Mouse (Mus musculus): ENCODE data around the gene Abca14. TPM values are rescaled to one million over a fixed set of nuclear protein-coding genes. Genes with fewer than 3 reads are reported as not detected.
"Not testable (repeated sequence)": the region's sequence is repeated elsewhere in the genome, so short reads cannot be mapped to it uniquely, and the experiment has no call there.

Abca14 gene
- total and polyA plus RNA-seq, 2 experiments from 2014 or later: not detected

DNA sequence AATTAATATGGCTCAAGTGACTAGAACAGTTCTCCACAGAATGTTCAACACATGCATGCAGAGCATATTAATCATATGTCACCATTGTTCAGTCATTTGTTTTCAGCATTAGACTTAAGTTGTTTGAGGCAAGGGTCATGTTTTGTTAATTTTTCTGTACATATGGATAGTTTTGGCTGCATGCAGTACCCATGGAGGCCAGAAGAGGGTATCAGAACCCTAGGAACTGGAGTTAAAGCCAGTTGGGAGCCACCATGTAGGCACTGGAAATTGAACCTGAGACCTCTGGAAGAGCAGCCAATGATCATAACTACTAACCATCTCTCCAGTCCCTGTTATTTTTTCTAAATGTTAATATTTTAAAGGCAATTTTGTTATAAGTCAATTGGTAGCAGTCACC lies 37.3 kb downstream of the Abca14 start:
- Histone ChIP-seq H3K4me2 (ENCODE audit: low read depth, low read length, poor library complexity, severe bottlenecking) (no peak overlapping the region), H3K4me1 (ENCODE audit: insufficient read depth, low read length) (no peaks in the 10 kb centered on the region), H3K4me3 (ENCODE audit: low read depth, low read length) (no peak overlapping the region), H3K27ac (ENCODE audit: low read depth, low read length) (no peak overlapping the region), H3K9me3 (ENCODE audit: low read length) (no peaks in the 10 kb centered on the region), H3K36me3 (ENCODE audit: insufficient read depth, low read length) (no peaks in the 10 kb centered on the region), H3K27me3 (ENCODE audit: insufficient read depth, low read length) (no peaks in the 10 kb centered on the region), H3K9ac (replicated peaks; ENCODE audit: low read length, poor library complexity, severe bottlenecking) (no peak overlapping the region)
- no peak for DNase-seq (ENCODE audit: low spot score)
- TF ChIP-seq CTCF (IDR thresholded peaks at IDR 0.05): peak; percentile 27
- ATAC-seq (ENCODE audit: low FRiP score): no peak

DNA sequence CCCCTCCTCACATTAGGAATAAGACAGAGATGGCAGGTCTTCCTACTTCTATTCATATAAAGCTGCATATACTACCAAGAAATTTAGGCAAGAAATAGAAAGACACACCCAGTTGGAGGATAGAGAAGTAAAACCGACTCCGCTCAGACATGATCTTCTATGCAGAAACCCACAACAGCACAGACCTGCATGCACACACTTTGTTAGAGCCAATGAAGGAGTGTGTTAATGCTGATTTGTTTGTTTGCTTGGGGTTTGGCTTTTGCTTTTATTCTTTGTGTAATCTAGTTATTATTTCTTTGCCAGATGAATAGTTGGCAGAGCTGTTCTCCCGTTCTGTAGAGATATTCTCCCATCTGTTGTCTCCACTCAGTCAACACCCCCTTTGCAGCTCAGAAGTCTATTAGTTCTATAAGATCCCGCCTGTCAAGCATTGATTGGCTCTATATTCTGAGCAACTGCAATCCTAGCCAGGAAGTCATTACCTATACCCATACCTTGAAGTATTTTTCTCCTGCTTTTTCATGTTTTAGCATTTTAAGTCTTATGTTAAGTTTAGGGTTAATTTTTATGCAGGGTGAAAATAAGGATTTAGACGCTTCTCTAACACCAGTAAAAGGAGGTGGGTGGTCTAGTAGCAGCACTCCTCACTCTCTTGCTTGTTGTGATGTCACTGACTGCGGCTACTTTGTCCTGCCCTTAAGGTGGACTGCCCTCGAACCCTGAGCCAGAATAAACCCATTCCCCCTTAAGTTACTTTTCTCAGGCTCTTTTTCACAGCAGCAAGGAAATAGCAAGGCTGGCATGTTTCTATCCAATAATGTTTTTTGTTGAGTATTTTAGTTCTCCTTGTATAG lies 67.6 kb downstream of the Abca14 start:
- Histone ChIP-seq H3K9me3 (ENCODE audit: low read length) (no peaks in the 10 kb centered on the region), H3K9ac (replicated peaks; ENCODE audit: low read length, poor library complexity, severe bottlenecking) (no peak overlapping the region), H3K27ac (ENCODE audit: low read depth, low read length) (no peak overlapping the region), H3K4me2 (ENCODE audit: low read depth, low read length, poor library complexity, severe bottlenecking) (no peak overlapping the region), H3K4me3 (ENCODE audit: low read depth, low read length) (no peak overlapping the region), H3K27me3 (ENCODE audit: insufficient read depth, low read length) (no peaks in the 10 kb centered on the region), H3K4me1 (ENCODE audit: insufficient read depth, low read length) (no peaks in the 10 kb centered on the region), H3K36me3 (ENCODE audit: insufficient read depth, low read length) (no peaks in the 10 kb centered on the region)
- DNase-seq (ENCODE audit: low spot score) (no peak), ATAC-seq (ENCODE audit: low FRiP score) (no peak)
- TF ChIP-seq CTCF (IDR thresholded peaks at IDR 0.05): no peak
- 79% methylated on average over 7 of the region's 7 CpGs for WGBS

- H3K4me3 ChIP-seq (ENCODE audit: low read depth, low read length): no peak overlapping the region
- no peak overlapping the region for H3K27ac ChIP-seq (ENCODE audit: low read depth, low read length)
- H3K9me3 ChIP-seq (ENCODE audit: low read length): no peaks in the 10 kb centered on the region
- WGBS: 47% methylated on average over 7 of the region's 7 CpGs
- no peaks in the 10 kb centered on the region for H3K27me3 ChIP-seq (ENCODE audit: insufficient read depth, low read length)
- no peak overlapping the region for H3K4me2 ChIP-seq (ENCODE audit: low read depth, low read length, poor library complexity, severe bottlenecking)
- ATAC-seq (ENCODE audit: low FRiP score) (no peak), DNase-seq (ENCODE audit: low spot score) (peak; percentile 80)
- no peak overlapping the region for H3K9ac ChIP-seq (replicated peaks; ENCODE audit: low read length, poor library complexity, severe bottlenecking)
- H3K36me3 ChIP-seq (ENCODE audit: insufficient read depth, low read length): no peaks in the 10 kb centered on the region
- no peak for TF ChIP-seq CTCF (IDR thresholded peaks at IDR 0.05)
- H3K4me1 ChIP-seq (ENCODE audit: insufficient read depth, low read length): no peaks in the 10 kb centered on the region
Measured at GRCm38 (mm10) chr7:120272110-120272509, 68.3 kb downstream of the Abca14 start.

DNA sequence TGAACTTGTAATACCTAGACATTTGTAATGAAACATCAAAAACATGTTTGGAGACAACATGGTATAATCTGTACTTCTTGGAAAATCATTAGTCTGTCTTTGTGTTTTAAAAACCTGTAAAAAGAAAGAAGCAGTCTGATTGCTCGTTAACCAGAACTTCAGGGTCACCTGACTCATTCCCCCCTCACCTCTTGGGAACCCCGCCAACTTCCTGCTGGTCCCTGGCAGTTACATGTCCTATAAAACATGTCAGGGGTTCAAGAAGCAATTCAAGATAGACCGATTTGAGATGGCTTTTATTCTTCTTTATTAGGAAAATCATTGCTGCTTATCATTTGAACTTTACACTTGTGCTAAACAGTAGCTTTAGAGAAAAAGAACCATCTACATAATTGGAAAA lies 81.5 kb downstream of the Abca14 start:
- Histone ChIP-seq H3K27me3 (ENCODE audit: insufficient read depth, low read length) (no peaks in the 10 kb centered on the region), H3K4me2 (ENCODE audit: low read depth, low read length, poor library complexity, severe bottlenecking) (no peak overlapping the region), H3K27ac (ENCODE audit: low read depth, low read length) (no peak overlapping the region), H3K36me3 (ENCODE audit: insufficient read depth, low read length) (no peaks in the 10 kb centered on the region), H3K9ac (replicated peaks; ENCODE audit: low read length, poor library complexity, severe bottlenecking) (no peak overlapping the region), H3K4me1 (ENCODE audit: insufficient read depth, low read length) (no peaks in the 10 kb centered on the region), H3K4me3 (ENCODE audit: low read depth, low read length) (no peak overlapping the region), H3K9me3 (ENCODE audit: low read length) (no peaks in the 10 kb centered on the region)
- 79% methylated on average over 3 of the region's 3 CpGs for WGBS
- ATAC-seq (ENCODE audit: low FRiP score) (no peak), DNase-seq (ENCODE audit: low spot score) (no peak)
- no peak for TF ChIP-seq CTCF (IDR thresholded peaks at IDR 0.05)

GRCm38 (mm10) chr7:120316086-120316485 lies 112.3 kb downstream of the Abca14 start:
- H3K36me3 ChIP-seq (ENCODE audit: insufficient read depth, low read length): no peaks in the 10 kb centered on the region
- DNase-seq (ENCODE audit: low spot score): no peak
- no peak for ATAC-seq (ENCODE audit: low FRiP score)
- no peak overlapping the region for H3K4me3 ChIP-seq (ENCODE audit: low read depth, low read length)
- no peaks in the 10 kb centered on the region for H3K4me1 ChIP-seq (ENCODE audit: insufficient read depth, low read length)
- H3K27ac ChIP-seq (ENCODE audit: low read depth, low read length): no peak overlapping the region
- no peak for TF ChIP-seq CTCF (IDR thresholded peaks at IDR 0.05)
- H3K9me3 ChIP-seq (ENCODE audit: low read length): no peaks in the 10 kb centered on the region
- 85% methylated on average over 1 of the region's 1 CpGs for WGBS
- no peak overlapping the region for H3K4me2 ChIP-seq (ENCODE audit: low read depth, low read length, poor library complexity, severe bottlenecking)
- H3K27me3 ChIP-seq (ENCODE audit: insufficient read depth, low read length): no peaks in the 10 kb centered on the region
- H3K9ac ChIP-seq (replicated peaks; ENCODE audit: low read length, poor library complexity, severe bottlenecking): no peak overlapping the region

- Histone ChIP-seq H3K4me3 (ENCODE audit: low read depth, low read length) (no peak overlapping the region), H3K9me3 (ENCODE audit: low read length) (no peaks in the 10 kb centered on the region), H3K9ac (replicated peaks; ENCODE audit: low read length, poor library complexity, severe bottlenecking) (no peak overlapping the region), H3K4me1 (ENCODE audit: insufficient read depth, low read length) (no peaks in the 10 kb centered on the region), H3K27me3 (ENCODE audit: insufficient read depth, low read length) (no peaks in the 10 kb centered on the region), H3K36me3 (ENCODE audit: insufficient read depth, low read length) (no peaks in the 10 kb centered on the region), H3K4me2 (ENCODE audit: low read depth, low read length, poor library complexity, severe bottlenecking) (no peak overlapping the region), H3K27ac (ENCODE audit: low read depth, low read length) (no peak overlapping the region)
- 65% methylated on average over 4 of the region's 4 CpGs for WGBS
- TF ChIP-seq CTCF (IDR thresholded peaks at IDR 0.05): no peak
- DNase-seq (ENCODE audit: low spot score) (no peak), ATAC-seq (ENCODE audit: low FRiP score) (no peak)
Measured at GRCm38 (mm10) chr7:120322963-120323362, 119.2 kb downstream of the Abca14 start.

DNA sequence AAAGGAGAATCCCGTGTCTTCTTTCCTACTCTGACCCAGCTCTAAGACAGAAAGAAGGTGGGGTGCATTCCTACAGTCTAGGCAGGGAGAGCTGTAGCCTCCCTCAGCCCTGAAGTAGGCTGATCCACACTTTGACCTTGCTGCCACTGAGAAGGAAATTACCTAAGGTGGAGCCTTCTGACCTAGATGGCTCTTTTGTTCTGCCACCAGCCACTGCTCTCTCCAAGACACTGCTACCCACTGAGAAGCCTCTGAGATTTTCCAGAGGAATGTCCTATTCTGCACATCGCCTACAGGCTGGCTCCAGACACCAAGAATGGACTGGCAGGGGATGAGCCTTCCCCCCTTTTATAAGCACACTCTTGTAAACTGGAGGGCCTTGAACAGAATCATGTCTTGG lies 122.2 kb downstream of the Abca14 start:
- not testable (repeated sequence) for H3K9ac ChIP-seq (replicated peaks; ENCODE audit: low read length, poor library complexity, severe bottlenecking); H3K36me3 ChIP-seq (ENCODE audit: insufficient read depth, low read length); H3K4me2 ChIP-seq (ENCODE audit: low read depth, low read length, poor library complexity, severe bottlenecking); DNase-seq (ENCODE audit: low spot score); H3K27ac ChIP-seq (ENCODE audit: low read depth, low read length); H3K9me3 ChIP-seq (ENCODE audit: low read length); H3K4me3 ChIP-seq (ENCODE audit: low read depth, low read length); ATAC-seq (ENCODE audit: low FRiP score); H3K27me3 ChIP-seq (ENCODE audit: insufficient read depth, low read length); H3K4me1 ChIP-seq (ENCODE audit: insufficient read depth, low read length)
- 58% methylated on average over 2 of the region's 2 CpGs for whole genome bisulfite sequencing

All from midbrain, postnatal 0 days (tissue).